Mouse (Mus musculus) spleen, postnatal 14 days (tissue): Measurements from ENCODE around the gene Tmem98.

Experiments used
- DNase-seq, 2 experiments: peaks; one replicate each; pipeline ENCODE4 v3.0.0; 2021 to 2022; ENCODE audit warnings: low spot score in 2 of 2

Tmem98 gene

DNA sequence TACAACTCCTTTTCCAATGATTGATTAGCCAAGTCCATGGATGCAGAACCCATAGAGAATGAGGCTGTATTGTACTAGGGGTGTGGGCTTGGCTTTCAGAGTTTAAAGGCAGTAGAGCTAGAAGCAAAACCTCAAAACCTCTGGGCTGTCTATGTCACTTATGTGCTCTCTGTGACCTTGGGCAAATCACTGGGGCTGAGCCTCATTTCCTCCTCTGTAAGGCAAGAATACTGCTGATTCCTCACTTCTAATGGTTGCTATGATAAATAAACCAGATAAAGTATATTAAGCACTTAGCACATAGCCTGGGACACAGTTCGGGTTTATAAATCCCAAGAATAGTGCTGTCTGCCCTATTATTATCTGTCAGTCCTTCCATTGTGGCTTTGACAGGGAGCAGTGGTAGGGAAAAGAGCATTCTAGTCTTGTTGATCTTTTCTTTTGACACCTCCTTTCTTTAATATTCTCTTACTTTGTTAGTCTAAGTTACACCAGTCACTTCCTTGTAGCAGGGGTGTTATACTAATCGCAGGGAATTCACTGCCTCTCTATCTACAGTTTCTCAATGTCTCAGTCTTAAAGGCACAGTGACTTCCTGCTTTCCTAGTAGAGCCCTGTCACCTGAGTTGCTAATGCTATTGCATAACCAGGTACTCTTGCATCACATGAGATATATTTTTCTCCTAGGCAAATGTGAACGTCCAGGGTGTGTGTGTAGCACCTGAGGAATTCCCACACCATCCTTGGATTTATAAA is 18.1 kb upstream of the Tmem98 start:
- DNase-seq: no peak

DNA sequence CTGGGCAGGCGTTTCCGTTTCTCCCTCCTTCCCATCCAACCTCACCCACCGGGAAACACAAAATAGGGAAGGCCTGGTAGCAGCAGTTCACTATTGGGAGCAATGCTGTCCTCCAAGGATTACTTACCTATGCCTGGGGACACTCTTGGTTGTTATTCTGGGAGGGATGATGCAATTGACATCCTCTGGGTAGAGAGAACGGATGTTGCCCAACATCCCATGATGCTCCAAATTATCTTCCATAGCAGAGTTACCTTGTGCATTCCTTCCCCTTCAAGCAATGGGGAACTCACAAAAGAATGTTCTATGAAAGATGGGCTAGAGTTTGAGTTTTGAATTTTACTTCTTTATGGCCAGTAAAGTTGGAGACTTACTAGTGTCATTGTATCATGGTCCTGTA is 16.6 kb upstream of the Tmem98 start:
- DNase-seq: no peak

DNA sequence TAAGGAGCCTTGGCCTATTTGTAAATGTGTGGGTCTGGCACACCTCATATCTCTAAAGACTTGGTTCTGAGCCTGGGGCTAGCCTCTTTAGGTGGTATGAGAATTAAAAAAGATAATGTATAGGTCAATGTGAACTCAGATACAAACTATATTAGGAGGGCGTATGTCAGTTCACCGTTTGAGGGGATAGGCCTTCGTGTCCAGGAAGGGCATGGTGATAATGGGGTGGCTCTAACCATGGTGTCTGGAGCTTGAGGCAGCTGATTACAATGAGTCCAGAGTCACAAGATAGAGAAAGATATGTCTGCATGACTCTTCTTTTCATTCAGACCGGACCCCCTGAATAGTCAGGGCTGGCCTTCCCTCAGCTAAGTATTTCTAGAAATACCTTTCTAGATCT is 15.7 kb upstream of the Tmem98 start:
- DNase-seq: no peak

DNA sequence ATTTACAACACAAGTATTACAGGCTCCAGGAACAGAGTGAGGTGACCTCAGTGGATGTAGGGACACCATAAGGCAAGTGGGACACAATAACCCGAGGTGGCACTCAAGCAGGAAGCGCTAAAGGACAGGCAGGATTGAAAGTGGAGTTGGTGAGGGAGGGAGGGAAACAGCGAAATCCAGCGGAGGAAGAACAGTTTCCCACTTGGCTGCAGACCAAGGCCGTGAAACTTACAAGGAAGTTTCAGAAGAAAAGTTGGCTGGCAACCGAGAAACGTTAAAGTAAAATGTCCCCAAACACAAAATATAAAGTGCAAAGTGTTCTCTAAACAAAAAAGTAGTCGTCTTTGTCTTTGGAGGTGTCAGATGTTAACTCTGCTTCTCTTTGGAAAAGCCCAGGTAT is 14.5 kb upstream of the Tmem98 start:
- no peak for DNase-seq

DNA sequence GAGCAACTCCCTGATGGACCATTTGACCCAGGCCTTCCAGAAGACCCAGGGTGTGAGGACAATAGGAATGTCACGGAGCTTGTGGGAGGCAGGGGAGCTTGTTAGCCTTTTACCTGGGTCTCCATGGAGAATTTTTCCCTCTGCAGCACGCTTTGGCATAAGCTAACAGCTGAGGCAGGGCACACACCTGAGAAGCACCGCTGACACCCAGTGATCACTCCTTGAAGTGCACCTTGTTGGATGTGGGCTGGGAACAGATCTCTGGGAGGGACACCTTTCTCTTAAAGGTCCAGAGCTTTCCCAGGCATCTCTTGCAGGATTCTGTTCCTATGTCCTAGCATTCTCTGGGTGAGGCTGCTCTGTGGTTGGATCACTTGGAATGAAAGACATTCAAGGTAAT is 10.0 kb upstream of the Tmem98 start:
- no peak for DNase-seq

DNA sequence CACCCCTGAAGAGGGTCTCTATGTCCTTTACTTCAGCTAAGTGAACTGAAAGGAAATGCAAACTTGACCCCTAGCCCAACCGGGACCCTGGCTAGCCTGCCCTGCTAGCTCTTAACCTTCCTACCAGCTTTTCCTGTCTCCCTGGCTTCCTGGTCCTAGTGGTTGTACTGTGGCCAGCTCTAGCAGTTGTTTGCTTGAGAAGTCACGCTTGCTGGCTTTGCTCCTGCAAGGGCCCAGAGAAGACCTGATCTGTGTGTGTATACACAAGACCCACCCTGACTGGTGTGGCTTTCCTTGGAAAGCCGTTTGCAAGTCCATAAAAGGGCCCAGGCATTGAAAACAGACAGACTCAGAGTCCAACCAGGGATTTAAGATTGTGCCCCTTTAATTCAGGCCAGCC is 7.3 kb upstream of the Tmem98 start:
- no peak for DNase-seq

DNA sequence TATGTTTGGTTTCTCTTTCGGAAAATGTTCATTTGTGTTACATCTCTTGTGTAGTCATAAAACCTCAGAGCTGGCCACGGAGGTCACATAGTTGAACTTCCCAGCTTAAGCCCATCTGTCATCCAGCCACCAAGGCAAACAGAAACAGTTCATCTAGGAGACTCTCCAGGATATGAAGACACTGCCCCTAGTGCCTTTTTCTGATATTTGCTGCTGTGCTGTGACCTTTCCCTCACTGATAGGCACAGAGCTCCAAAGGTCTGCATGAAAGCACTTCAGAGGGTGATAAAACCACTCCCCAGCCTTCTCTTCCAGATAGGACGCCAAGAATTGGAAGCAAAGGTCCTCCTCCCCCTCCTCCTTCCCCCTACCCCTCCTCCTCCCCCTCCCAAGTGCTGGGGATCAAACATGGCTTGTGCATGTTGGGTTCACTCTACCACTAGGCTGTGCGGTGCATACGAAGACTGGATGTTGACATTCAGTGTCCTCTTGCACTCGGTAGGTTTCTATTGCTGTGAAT is 1.4 kb upstream of the Tmem98 start:
- DNase-seq: no peak

DNA sequence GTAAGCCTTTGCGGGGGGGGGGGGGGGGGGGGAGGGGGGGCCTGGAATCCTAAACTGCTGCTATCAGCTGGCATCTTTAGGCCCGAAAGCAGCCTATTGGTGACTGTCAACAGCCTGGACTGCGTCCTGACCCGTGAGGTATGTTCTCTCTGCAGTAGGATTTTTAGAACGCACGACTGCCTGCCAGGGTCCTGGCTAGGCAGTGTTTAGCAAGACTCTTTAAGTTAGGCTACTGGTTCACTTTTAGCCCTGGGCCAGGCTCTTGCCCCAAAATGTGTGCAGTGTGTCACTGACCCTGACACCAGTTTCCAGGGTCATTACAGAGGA is 346 bp upstream of the Tmem98 start:
- DNase-seq: no peak

DNA sequence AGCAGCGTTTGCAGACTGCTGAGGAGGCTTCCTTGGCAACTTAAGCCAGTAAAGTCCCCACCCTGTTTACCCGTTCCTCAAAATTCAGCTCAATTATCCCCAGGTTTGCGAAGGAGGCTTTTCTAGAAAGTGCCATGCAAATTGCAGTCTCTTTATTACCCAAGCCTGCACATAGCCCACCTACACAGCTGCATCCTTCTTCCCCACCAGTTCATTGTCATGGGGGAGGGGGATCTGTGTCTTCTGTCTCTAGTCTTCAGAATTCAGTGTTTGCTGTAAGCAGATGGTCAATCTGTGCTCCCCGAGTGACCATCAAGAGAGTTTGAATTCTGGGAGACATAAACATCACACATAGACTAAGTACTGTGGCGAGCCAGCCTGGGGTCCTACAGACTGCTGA is 1.2 kb downstream of the Tmem98 start:
- DNase-seq: no peak

DNA sequence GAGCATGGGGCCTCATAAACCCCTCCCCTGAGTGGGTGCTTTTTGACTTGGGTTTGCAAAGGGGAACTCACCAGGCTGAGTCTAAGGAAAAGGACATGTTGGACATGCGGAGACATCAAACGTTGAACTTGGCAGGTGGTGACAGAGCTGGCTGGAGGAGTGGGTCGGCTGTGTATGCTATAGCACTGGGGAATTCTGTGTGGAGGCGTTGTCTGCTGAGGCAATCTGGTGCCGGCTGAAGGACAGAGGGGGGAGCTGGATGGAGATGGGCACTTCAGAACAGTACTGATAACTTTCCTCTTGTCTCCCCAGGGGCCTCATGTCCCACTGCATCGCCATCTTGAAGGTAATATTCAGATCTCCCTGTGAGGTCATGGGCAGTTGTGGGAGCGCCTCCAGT is 5.4 kb downstream of the Tmem98 start:
- DNase-seq: no peak

DNA sequence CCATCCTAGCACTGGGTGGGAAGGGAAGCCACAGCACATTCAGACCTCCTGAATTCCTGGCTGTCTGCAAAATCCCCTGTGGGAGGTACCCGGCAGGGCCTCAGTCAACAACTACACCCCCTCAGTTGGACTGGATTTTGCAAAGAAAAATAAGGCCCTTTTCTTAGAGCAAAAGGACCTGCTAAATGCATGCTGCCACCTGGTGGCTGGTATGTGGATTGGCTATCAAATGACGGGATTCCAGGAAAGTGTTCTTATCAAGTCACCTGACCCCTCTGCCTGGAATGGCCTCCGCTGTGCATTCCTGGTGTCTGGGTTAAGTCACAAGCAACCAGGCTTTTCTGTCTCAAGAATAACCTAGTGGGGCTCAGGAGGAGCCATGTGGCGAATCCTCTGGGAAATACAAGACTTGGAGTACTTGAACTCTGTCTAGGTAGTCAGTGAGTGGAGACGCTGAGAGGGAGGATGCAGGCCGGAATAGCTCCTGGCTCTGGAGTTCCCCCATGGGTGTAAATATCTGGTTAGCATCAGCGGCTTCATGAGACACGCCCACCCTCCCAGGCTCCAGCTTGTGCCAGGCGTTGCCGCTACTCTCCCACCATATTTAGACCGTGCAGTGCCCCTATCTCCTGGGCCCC is 8.2 kb downstream of the Tmem98 start:
- DNase-seq: peak in 1 of 2 experiments; percentile 29

DNA sequence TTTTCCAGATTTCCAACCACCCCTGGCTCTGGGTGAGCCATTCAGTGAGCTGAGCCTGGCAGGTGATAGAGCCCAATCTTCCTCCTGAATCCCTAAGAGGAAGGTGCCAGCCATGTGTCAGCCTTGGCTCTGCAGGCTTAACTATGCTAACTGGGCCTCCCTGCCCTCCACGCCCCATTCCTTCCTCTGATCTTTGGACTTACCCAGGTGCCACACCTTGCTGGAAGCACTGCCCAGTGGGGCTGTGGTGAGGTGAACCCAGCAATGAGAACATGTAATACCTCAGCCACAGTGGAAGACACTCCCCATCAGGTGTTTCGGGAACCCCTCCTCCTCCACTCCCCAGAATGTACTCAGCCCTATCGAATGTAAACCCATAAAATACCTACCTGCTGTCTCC is 10.1 kb downstream of the Tmem98 start:
- no peak for DNase-seq

DNA sequence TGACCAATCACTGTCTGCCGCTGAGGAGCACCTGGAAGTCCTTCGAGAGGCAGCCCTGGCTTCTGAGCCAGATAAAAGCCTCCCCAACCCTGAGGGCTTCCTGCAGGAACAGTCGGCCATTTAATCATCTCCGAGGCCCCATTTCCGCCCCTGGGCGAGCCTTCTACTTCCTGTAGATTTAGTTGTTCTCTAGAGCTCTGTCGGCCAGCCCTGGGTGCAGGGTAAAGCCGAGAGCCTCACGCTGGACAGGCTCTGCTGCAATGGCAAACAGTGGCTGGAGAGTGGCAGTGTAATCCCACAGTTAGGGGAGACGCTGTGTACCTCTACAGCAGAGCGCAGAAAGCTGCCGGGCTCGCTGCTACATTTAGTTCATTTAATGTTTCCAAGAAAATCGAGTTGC is 11.3 kb downstream of the Tmem98 start:
- no peak for DNase-seq

DNA sequence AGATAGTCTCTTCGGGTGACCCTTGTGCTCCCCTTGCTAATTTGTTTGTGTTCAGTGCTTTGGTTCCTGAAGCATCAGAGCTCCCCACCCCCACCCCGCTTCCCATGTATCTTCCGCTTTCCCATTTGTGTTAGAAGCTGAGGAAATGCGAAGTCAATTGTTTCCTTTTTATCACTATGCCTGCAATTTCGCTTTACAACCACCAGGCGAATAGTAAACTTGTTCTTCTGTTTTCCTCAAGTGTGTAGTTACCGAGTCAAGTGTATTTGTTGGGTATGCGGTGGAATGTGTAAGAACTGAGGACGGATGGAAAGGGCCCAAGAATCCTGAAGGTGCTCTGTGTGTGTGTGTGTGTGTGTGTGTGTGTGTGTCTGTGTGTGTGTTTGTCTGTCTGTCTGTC is 11.8 kb downstream of the Tmem98 start:
- no peak for DNase-seq

DNA sequence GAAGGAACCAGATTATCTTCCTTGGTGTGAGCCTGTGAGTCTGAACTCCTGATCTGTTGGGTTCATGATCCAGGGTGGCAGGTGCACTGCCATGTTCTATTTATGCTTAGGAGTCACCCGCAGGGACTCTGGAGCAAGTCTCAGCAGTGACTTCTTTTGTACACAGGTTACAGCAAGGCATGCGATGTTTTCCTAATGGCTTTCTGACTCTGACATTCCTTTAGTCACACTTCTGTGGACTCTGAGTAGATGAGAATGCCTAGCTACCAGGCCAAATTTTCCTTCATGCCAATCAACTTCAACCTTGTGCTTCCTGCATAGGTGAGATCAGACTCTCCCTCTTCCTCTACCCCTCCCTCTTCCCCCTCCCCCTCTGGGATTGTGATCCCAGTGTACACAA is 25.4 kb downstream of the Tmem98 start:
- DNase-seq: no peak

DNA sequence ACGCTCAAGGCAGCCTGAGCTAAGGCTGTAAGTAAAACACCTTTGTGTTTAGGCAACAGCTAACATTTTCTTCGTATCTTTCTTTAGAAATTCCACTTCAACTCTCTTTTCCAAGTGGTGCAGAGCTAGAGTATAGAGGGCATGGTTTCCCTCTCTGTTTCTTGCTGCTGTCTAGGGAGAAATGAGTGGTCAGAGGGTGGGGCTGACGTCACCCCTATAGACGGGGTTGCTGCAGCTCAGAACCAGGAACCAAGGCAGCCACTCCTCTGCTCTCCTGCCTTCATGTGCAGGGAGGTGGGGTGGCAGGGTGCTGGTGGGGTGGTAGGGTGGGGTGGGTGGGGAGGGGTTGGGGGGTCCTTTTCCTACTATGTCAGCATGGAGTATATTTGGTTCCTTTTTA is 25.9 kb downstream of the Tmem98 start:
- DNase-seq: no peak

DNA sequence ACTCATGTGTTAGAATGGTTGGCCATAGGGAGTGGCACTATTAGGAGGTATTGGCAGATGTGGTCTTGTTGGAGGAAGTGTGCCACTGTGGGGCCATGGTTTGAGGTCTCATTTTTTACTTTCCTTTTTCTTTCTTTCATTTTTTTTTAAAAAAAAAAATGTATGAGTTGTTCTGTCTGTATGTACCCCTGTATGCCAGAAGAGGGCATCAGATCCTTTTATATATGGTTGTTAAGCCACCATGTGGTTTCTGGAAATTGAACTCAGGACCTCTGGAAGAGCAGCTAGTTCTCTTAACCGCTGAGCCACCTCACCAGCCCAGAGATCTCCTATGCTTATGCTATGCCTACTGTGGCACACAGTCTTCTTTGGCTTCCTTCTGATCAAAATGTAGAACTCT is 28.7 kb downstream of the Tmem98 start:
- DNase-seq: no peak

DNA sequence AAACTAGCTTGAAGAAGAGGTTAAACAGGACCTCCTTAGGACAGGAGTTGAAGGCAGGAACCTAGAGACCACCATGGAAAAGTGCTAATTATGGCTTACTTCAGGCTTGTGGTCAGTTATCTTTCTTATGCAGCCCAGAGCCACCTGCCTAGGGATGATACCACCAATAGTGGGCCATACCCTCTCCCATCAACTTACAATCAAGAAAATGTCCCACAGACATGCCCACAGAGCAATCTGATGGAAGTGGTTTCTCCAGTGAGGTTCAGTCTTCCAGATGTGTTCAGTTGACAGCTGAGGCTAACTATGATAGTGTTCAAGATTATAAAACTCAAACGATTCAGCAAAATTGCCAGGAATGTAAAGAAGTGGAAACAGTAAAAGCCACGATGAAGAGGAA is 33.5 kb downstream of the Tmem98 start:
- DNase-seq: no peak

DNA sequence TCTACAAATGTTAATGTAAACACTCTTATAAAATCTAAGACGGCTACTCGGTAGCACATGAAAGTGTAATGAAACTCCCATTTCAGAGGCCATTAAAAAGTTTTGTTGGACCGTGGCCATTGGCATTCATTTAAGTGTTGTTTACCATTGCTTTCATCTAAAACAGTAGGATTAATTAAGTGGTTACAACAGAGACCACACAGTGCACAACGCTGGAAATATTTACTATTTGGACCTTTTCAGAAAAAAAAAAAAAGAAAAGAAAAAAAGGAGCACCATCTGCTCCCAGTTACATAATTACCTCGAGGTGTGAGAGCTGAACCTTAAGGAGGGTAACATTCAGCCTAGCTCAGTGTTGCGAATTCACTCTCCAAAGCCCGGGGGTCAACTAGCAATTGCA is 35.5 kb downstream of the Tmem98 start:
- no peak for DNase-seq

DNA sequence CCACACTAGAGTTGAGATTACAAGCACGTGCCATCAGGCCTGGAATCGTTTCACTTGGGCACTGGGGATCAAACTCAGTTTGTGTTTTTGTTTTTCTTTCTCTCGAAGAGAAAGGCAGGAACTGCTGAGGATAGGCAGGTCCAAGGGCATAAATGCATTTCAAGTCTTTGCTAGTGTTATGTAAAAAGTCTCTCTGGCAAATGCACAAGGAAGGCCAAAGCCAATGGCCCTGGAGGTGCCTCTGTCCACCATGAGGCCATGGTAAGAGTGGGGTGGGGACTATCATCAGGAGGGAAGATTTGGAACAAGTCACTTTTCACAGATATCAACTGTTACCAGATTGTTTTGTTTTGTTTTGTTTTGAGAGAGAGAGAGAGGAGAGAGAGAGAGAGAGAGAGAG is 36.1 kb downstream of the Tmem98 start:
- no peak for DNase-seq

DNA sequence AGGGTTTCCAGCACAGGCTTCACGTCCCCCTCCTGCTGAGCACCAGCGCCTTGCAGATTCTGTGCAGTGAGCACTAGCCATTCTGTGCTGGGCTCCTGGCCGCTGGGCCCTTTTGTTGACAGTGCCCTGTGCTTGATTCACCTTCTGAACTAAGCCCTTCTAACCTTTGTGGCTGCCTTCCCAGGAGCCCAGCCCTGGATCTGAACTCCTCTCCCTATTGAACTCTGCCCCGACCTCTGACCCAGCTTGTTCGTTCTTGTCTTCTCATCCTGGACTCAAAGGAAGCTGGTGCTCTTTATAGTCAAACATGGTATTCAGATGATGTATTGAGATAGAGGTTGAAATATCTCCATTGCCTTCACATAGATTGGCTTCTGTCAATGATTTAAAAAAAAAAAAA is 38.2 kb downstream of the Tmem98 start:
- no peak for DNase-seq

DNA sequence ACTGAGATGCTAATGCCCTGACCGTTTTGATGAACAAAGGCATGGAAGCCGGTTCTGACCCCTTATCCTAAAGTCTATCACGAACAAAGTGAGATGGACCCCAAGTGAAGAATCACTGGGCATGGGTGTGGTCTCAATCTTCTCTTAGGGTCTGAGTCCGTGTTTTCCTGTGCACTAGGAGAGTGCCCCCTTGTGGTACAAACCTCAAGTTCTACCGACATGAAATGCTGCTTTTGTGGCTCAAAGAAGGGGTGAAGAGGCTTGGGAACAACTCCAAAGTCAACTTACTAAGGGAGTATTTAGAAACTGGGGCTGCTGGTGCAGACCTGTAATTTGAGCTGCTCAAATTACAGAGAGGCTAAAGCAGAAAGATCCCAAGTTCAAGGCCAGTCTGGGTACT is 41.9 kb downstream of the Tmem98 start:
- DNase-seq: no peak

DNA sequence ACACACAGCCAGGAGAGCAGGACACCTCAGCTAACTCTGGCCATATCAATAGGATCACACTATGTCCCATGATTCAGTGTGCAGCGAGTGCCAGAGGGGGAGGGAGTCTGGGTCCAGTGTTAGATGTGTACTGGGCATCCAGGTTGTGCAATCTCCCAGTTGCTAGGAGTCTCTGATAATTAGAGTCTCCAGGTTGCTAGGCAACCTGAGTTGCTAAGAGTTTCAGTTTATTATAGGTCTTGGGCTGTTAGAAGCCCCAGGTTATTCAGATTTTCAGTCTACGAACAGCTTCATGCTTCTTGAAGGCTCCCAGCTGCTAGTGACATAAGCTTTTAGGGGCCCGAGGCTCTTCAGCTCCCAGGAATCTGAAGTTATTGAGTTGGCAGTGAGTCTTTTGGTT is 43.0 kb downstream of the Tmem98 start:
- no peak for DNase-seq

DNA sequence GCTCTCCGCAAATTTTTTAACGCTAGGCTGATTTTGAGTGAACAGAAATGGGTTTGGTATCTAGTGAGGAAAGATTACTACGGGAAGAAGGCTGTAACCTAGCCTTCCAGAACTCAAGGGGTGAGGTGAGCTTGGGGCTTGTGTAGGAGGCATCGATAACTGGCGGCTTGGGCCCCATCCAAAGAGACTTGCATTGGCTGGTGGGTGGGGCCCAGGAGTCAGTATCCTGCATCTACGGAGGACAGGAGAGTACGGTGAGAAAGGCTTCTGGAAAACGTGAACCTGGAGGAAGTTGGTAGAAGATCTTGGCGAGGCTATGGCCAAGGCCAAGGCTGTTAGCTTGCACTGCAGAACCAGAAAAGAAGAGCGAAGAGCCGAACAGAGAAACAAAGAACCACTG is 44.5 kb downstream of the Tmem98 start:
- DNase-seq: no peak
